Mouse (Mus musculus): ENCODE data around the gene Wdr73. TPM values are rescaled to one million over a fixed set of nuclear protein-coding genes. Genes with fewer than 3 reads are reported as not detected.

The Wdr73 gene
- polyA plus RNA-seq, 1 experiment from 2014 or later: 15.6 TPM

- H3K4me1 ChIP-seq: peaks cover 9% of the 10 kb centered on the region
- no peak overlapping the region for H3K9ac ChIP-seq
- H3K4me3 ChIP-seq: no peak overlapping the region
- H3K9me3 ChIP-seq: no peaks in the 10 kb centered on the region
- no peak overlapping the region for H3K4me2 ChIP-seq
- H3K36me3 ChIP-seq: peaks cover 90% of the 10 kb centered on the region
- ATAC-seq (ENCODE audit: extremely low read depth, insufficient number of reproducible peaks, low FRiP score, low TSS enrichment): no peak
- no peaks in the 10 kb centered on the region for H3K27me3 ChIP-seq (replicated peaks)
- 80% methylated on average over 7 of the region's 7 CpGs for WGBS
- no peak overlapping the region; the same call in 1 of the 2 replicates for H3K27ac ChIP-seq (replicated peaks)
Observed at GRCm38 (mm10) chr7:80894196-80894595, 6.9 kb downstream of the Wdr73 start.

- Histone ChIP-seq H3K4me1 (peaks cover 13% of the 10 kb centered on the region), H3K9me3 (no peaks in the 10 kb centered on the region), H3K9ac (0 out of 2 replicates have a peak overlapping the region, but pooled peaks have one; percentile 50), H3K4me2 (no peak overlapping the region), H3K36me3 (peaks cover 87% of the 10 kb centered on the region), H3K4me3 (no peak overlapping the region), H3K27ac (replicated peaks) (peak overlapping the region; percentile 8; the same call in 1 of the 2 replicates), H3K27me3 (replicated peaks) (no peaks in the 10 kb centered on the region)
- 65% methylated on average over 6 of the region's 6 CpGs for WGBS
- no peak for ATAC-seq (ENCODE audit: extremely low read depth, insufficient number of reproducible peaks, low FRiP score, low TSS enrichment)
Observed at GRCm38 (mm10) chr7:80893753-80894129, 7.3 kb downstream of the Wdr73 start.

GRCm38 (mm10) chr7:80893086-80893752 lies 7.8 kb downstream of the Wdr73 start:
- Histone ChIP-seq H3K9me3 (no peaks in the 10 kb centered on the region), H3K27ac (replicated peaks) (0 out of 2 replicates have a peak overlapping the region, but pooled peaks have one; percentile 8), H3K36me3 (peaks cover 82% of the 10 kb centered on the region), H3K27me3 (replicated peaks) (no peaks in the 10 kb centered on the region), H3K4me2 (no peak overlapping the region), H3K4me1 (peaks cover 17% of the 10 kb centered on the region), H3K9ac (0 out of 2 replicates have a peak overlapping the region, but pooled peaks have one; percentile 50), H3K4me3 (no peak overlapping the region)
- 86% methylated on average over 15 of the region's 15 CpGs for WGBS
- ATAC-seq (ENCODE audit: extremely low read depth, insufficient number of reproducible peaks, low FRiP score, low TSS enrichment): no peak

DNA sequence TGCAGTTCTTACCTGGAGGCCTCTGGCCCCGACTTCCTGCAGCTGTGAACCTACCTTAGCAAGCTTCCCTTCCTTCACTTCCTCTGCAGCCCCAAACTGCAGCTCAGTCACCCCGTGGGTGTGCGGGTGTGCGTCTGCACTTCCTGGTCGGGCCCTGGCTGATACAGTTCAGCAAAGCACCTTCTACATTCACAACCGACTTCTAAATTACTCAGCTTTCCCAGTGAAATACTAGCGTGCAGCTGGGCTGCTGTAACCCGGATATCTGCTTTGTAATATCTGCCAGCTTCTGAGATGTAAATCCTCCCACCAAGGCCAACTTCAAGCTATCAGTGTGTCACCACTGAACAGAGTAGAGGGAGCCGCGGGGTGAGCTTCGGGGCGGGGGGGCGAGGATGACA lies 11.2 kb downstream of the Wdr73 start:
- Histone ChIP-seq H3K27ac (replicated peaks) (peak overlapping the region; percentile 74), H3K36me3 (peaks cover 51% of the 10 kb centered on the region), H3K4me1 (peaks cover 17% of the 10 kb centered on the region), H3K4me3 (no peak overlapping the region), H3K4me2 (no peak overlapping the region), H3K9ac (peak overlapping the region; percentile 62), H3K9me3 (no peaks in the 10 kb centered on the region), H3K27me3 (replicated peaks) (no peaks in the 10 kb centered on the region)
- WGBS: 71% methylated on average over 13 of the region's 13 CpGs
- ATAC-seq (ENCODE audit: extremely low read depth, insufficient number of reproducible peaks, low FRiP score, low TSS enrichment): no peak

DNA sequence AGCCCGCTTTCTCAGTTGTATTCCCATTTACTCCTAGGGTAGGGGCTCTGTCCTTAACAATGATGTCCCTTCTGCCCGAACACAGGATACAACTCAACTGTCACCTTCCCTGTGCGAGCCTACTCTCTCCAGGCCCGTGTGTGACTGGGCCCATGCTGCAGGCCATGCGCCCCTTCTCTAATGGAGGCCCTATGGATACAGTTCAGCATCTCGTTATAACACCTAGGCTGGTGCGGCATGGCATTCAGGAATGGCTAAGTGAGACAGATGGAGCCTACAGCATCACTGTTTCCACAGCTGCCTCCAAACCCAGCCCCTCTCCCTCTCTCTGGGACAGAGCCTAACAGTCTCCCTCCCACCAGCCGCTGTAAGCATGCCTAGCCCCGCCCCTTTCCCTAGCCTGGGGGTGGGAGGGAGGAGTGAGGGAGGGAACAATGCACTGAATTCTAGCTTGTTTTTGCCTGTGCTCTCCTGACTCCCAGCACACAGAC lies 12.0 kb downstream of the Wdr73 start:
- whole genome bisulfite sequencing: 43% methylated on average over 9 of the region's 9 CpGs
- peaks cover 17% of the 10 kb centered on the region for H3K4me1 ChIP-seq
- peaks cover 43% of the 10 kb centered on the region for H3K36me3 ChIP-seq
- no peaks in the 10 kb centered on the region for H3K27me3 ChIP-seq (replicated peaks)
- H3K9me3 ChIP-seq: no peaks in the 10 kb centered on the region
- peak overlapping the region; percentile 2; the same call in 1 of the 2 replicates for H3K4me2 ChIP-seq
- H3K27ac ChIP-seq (replicated peaks): peak overlapping the region; percentile 74
- peak; percentile 65; the same call in 1 of the 2 replicates for ATAC-seq (ENCODE audit: extremely low read depth, insufficient number of reproducible peaks, low FRiP score, low TSS enrichment)
- H3K4me3 ChIP-seq: no peak overlapping the region
- 0 out of 2 replicates have a peak overlapping the region, but pooled peaks have one; percentile 38 for H3K9ac ChIP-seq

DNA sequence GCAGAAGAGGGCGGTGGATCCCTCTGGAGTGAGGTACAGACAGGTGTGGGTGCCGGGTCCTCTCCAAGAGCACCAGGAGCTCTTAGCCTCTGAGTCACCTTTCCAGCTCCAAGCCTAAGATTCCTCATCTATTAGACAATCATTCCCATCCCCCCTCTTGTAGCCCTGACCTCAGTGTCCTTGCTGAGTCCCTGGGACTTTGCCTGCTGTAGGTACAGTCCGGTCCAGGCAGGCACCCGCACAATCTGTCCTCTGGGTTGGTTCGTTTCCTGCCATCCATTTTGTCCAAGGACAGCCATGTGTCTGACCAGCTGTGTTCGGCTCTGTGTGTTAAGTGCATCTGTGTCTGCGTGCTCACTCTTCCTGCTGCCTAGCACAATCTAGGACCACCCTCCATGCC lies 12.5 kb downstream of the Wdr73 start:
- H3K27me3 ChIP-seq (replicated peaks): no peaks in the 10 kb centered on the region
- H3K36me3 ChIP-seq: peaks cover 39% of the 10 kb centered on the region
- no peak overlapping the region for H3K4me2 ChIP-seq
- H3K9ac ChIP-seq: 0 out of 2 replicates have a peak overlapping the region, but pooled peaks have one; percentile 38
- ATAC-seq (ENCODE audit: extremely low read depth, insufficient number of reproducible peaks, low FRiP score, low TSS enrichment): no peak
- H3K27ac ChIP-seq (replicated peaks): peak overlapping the region; percentile 74
- H3K9me3 ChIP-seq: no peaks in the 10 kb centered on the region
- no peak overlapping the region for H3K4me3 ChIP-seq
- peaks cover 17% of the 10 kb centered on the region for H3K4me1 ChIP-seq
- WGBS: 65% methylated on average over 7 of the region's 7 CpGs

DNA sequence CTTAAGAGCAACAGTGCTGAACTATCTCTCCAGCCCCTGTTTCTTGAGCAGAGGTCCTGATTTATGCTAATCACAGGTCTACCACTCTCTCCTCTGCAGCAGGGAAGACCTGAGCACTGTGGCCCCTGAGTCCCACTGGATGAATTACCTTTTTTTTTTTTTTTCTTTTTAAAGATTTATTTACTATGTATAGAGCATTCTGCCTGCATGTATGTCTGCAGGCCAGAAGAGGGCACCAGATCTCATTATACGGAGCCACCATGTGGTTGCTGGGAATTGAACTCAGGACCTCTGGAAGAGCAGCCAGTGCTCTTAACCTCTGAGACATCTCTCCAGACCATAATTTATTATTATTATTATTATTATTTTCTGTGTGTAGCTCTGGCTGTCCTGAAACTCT lies 15.4 kb downstream of the Wdr73 start:
- H3K27ac ChIP-seq (replicated peaks): no peak overlapping the region
- H3K4me2 ChIP-seq: no peak overlapping the region
- no peaks in the 10 kb centered on the region for H3K9me3 ChIP-seq
- H3K36me3 ChIP-seq: peaks cover 9% of the 10 kb centered on the region
- peaks cover 17% of the 10 kb centered on the region for H3K4me1 ChIP-seq
- no peak for ATAC-seq (ENCODE audit: extremely low read depth, insufficient number of reproducible peaks, low FRiP score, low TSS enrichment)
- no peak overlapping the region for H3K9ac ChIP-seq
- H3K4me3 ChIP-seq: no peak overlapping the region
- 28% methylated on average over 1 of the region's 1 CpGs for WGBS
- H3K27me3 ChIP-seq (replicated peaks): no peaks in the 10 kb centered on the region

DNA sequence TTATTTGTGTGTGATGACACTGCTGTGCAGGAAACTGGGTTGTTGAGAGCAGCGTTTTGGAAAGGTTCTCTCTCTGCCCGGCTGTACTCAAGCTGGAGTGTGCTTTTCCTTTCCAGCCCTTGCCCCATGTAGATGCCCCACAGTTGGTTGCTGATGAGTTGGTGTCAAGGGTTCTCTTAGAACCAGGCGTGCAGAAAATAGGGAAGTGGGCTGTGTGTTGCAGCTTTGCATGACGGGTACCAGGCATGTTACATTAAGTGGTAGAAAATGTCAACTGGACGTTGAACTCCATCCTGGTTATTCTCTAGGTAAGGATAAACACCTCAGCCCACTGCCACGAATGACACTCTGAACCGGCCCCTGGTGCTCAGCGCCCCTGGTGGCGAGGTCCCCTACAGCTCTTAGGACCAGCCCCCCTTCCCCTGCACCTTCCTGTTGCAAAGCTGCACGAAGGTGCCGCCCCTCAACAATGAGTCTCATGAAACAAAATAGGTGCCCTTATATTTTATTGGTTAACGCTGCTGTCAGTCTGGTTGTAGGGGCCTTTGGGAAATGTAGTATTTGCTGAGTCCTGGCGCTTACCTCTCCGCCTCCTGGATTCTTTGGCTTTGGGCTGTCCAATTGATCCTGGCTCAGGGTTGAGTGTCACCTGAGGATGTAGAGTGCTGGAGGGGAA lies 18.1 kb downstream of the Wdr73 start:
- 20% methylated on average over 14 of the region's 14 CpGs for WGBS
- Histone ChIP-seq H3K4me3 (peak overlapping the region; percentile 14; the same call in 1 of the 2 replicates), H3K27ac (replicated peaks) (no peak overlapping the region), H3K4me2 (peak overlapping the region; percentile 59), H3K27me3 (replicated peaks) (no peaks in the 10 kb centered on the region), H3K9ac (no peak overlapping the region), H3K4me1 (no peaks in the 10 kb centered on the region), H3K9me3 (no peaks in the 10 kb centered on the region), H3K36me3 (peaks cover 4% of the 10 kb centered on the region)
- ATAC-seq (ENCODE audit: extremely low read depth, insufficient number of reproducible peaks, low FRiP score, low TSS enrichment): no peak; the same call in 1 of the 2 replicates

DNA sequence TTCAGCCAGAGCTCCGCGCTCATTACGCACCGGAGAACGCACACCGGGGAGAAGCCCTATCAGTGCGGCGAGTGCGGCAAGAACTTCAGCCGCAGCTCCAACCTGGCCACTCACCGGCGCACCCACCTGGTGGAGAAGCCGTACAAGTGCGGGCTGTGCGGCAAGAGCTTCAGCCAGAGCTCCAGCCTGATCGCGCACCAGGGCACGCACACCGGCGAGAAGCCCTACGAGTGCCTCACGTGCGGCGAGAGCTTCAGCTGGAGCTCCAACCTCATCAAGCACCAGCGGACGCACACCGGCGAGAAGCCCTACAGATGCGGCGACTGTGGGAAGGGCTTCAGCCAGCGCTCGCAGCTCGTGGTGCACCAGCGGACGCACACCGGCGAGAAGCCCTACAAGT lies 25.3 kb downstream of the Wdr73 start:
- H3K27ac ChIP-seq (replicated peaks): no peak overlapping the region
- no peak overlapping the region for H3K9ac ChIP-seq
- H3K4me2 ChIP-seq: no peak overlapping the region
- no peaks in the 10 kb centered on the region for H3K4me1 ChIP-seq
- no peak overlapping the region for H3K4me3 ChIP-seq
- H3K9me3 ChIP-seq: no peaks in the 10 kb centered on the region
- 54% methylated on average over 37 of the region's 37 CpGs for WGBS
- H3K36me3 ChIP-seq: peaks cover 76% of the 10 kb centered on the region
- H3K27me3 ChIP-seq (replicated peaks): peaks cover 7% of the 10 kb centered on the region; the same call in 1 of the 2 replicates
- ATAC-seq (ENCODE audit: extremely low read depth, insufficient number of reproducible peaks, low FRiP score, low TSS enrichment): no peak

DNA sequence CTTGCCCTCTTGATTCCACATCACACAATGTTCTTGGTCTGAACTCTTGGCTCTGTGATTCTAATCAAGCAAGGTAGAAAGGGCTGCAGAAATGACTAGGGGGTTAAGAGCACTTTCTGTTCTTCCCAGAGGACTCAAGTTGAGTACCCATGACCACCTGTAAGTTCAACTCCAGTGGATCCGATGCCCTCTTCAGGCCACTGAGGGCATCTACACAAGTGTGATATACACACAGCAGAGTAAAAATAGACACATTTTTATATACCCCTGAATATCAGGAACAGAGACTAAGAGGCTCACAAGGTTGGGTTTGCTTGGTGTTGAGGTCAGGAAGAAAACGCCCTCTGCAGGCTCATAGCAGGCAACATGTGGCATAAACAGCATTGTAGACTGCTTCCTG lies 27.4 kb downstream of the Wdr73 start:
- WGBS: 86% methylated on average over 2 of the region's 2 CpGs
- no peak overlapping the region for H3K9ac ChIP-seq
- H3K27me3 ChIP-seq (replicated peaks): peaks cover 7% of the 10 kb centered on the region; the same call in 1 of the 2 replicates
- no peak for ATAC-seq (ENCODE audit: extremely low read depth, insufficient number of reproducible peaks, low FRiP score, low TSS enrichment)
- no peak overlapping the region for H3K4me3 ChIP-seq
- H3K36me3 ChIP-seq: peaks cover 97% of the 10 kb centered on the region
- no peak overlapping the region for H3K4me2 ChIP-seq
- no peak overlapping the region for H3K27ac ChIP-seq (replicated peaks)
- H3K9me3 ChIP-seq: no peaks in the 10 kb centered on the region
- H3K4me1 ChIP-seq: no peaks in the 10 kb centered on the region; the same call in 1 of the 2 replicates

DNA sequence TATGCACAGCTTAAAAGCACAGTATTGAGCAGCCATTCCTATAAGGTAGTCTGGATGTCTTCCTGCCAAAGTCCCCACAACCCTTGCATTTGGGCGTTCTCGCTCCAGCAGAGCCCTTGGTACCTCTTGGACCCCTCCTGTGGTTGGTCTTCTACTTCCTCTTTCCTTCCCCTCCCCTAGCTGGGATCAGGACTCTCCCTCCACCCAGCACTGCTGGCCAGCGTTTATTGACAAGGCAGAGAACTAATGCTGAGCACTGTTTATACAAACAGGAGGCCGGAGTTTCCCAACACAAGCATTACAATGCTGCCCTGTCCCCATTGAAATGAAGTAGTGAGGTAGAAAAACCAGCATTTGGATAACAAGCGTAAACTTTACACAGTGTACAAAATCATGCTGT lies 28.0 kb downstream of the Wdr73 start:
- peaks cover 99% of the 10 kb centered on the region for H3K36me3 ChIP-seq
- no peak; the same call in 1 of the 2 replicates for ATAC-seq (ENCODE audit: extremely low read depth, insufficient number of reproducible peaks, low FRiP score, low TSS enrichment)
- peaks cover 7% of the 10 kb centered on the region; the same call in 1 of the 2 replicates for H3K27me3 ChIP-seq (replicated peaks)
- WGBS: 83% methylated on average over 5 of the region's 5 CpGs
- H3K4me3 ChIP-seq: no peak overlapping the region
- H3K4me1 ChIP-seq: no peaks in the 10 kb centered on the region; the same call in 1 of the 2 replicates
- H3K9me3 ChIP-seq: no peaks in the 10 kb centered on the region
- no peak overlapping the region for H3K4me2 ChIP-seq
- H3K27ac ChIP-seq (replicated peaks): no peak overlapping the region
- H3K9ac ChIP-seq: no peak overlapping the region

Data from heart, embryonic 13.5 days (tissue).